Mouse (Mus musculus) CH12.LX (cell line): Measurements from ENCODE around the gene Jdp2. TPM values are rescaled to one million over a fixed set of nuclear protein-coding genes. Genes with fewer than 3 reads are reported as not detected.

Experiments
- DNase-seq: peaks from one replicate; pipeline ENCODE4 v3.0.0-alpha.2; 2013; ENCODE audit errors: extremely low read depth
- H3K27ac ChIP-seq: 2 replicates; pipeline ENCODE4 v1.5.1; 2012; ENCODE audit warnings: low read depth, mild to moderate bottlenecking, control low read depth, moderate library complexity; ENCODE audit not compliant: insufficient read depth
- H3K27me3 ChIP-seq: replicated peaks from 2 replicates; pipeline ENCODE3; 2012; ENCODE audit warnings: inconsistent platforms
- H3K36me3 ChIP-seq, 2 experiments: replicated peaks in 1 of 2; 2 replicates each; pipeline versions ENCODE3 to v1.6.1; 2012; ENCODE audit warnings: inconsistent platforms in 1 of 2, low read length in 1 of 2, mild to moderate bottlenecking in 1 of 2, mixed read lengths in 1 of 2, moderate library complexity in 1 of 2; ENCODE audit not compliant: control insufficient read depth in 1 of 2, insufficient read depth in 1 of 2
- H3K4me1 ChIP-seq, 2 experiments: 2 replicates each; pipeline ENCODE4 v1.6.1; 2012; ENCODE audit warnings: inconsistent platforms in 1 of 2, moderate library complexity in 1 of 2; ENCODE audit not compliant: insufficient read depth in 2 of 2, control insufficient read depth in 1 of 2
- H3K4me2 ChIP-seq: 2 replicates; pipeline ENCODE4 v1.6.1; 2012; ENCODE audit warnings: low read depth, mild to moderate bottlenecking, control low read depth; ENCODE audit not compliant: poor library complexity, insufficient read depth, severe bottlenecking
- H3K4me3 ChIP-seq, 3 experiments: fragments of 150-350 bp in 1 of 3; sonication (generic) in 1 of 3; replicated peaks in 1 of 3; 2 replicates each; pipeline versions ENCODE3 to v1.5.1; 2011 to 2012; ENCODE audit warnings: low read depth in 2 of 3, low read length in 2 of 3, mild to moderate bottlenecking in 2 of 3, moderate library complexity in 2 of 3, control low read depth in 1 of 3, improper control_type of control experiment in 1 of 3, inconsistent platforms in 1 of 3, mixed read lengths in 1 of 3; ENCODE audit not compliant: poor library complexity in 1 of 3
- H3K79me2 ChIP-seq: replicated peaks from 2 replicates; pipeline ENCODE4 v1.6.1; 2012; ENCODE audit warnings: mild to moderate bottlenecking, moderate library complexity; ENCODE audit not compliant: control insufficient read depth, poor library complexity, insufficient read depth, severe bottlenecking; ENCODE audit errors: extremely low read depth
- H3K9ac ChIP-seq: 2 replicates; pipeline ENCODE4 v1.6.1; 2012; ENCODE audit warnings: low read depth, mild to moderate bottlenecking, control low read depth, moderate library complexity; ENCODE audit not compliant: insufficient read depth
- H3K9me3 ChIP-seq: replicated peaks from 2 replicates; pipeline ENCODE3; 2012; ENCODE audit warnings: low read length, inconsistent platforms, mixed read lengths
- CHD1 ChIP-seq: IDR thresholded peaks from 2 replicates; pipeline ENCODE4 v1.6.1; 2012; ENCODE audit warnings: low read depth, low read length, improper control_type of control experiment, inconsistent platforms
- CHD2 ChIP-seq: IDR thresholded peaks from 2 replicates; pipeline ENCODE4 v1.6.1; 2011; ENCODE audit warnings: low read length, improper control_type of control experiment
- CTCF ChIP-seq, 2 experiments: IDR thresholded peaks in 1 of 2; conservative IDR thresholded peaks in 1 of 2; 2 replicates each; pipeline ENCODE4 v1.5.1; 2011 to 2012; ENCODE audit warnings: low read depth in 2 of 2, low read length in 2 of 2, improper control_type of control experiment in 1 of 2, inconsistent platforms in 1 of 2, mild to moderate bottlenecking in 1 of 2, moderate library complexity in 1 of 2
- ELF1 ChIP-seq: IDR thresholded peaks from 2 replicates; pipeline ENCODE4 v1.6.1; 2014; ENCODE audit warnings: low read depth, mild to moderate bottlenecking, inconsistent platforms, low read length, improper control_type of control experiment
- JUN ChIP-seq: IDR thresholded peaks from 2 replicates; pipeline ENCODE4 v1.6.1; 2011; ENCODE audit warnings: low read depth, mild to moderate bottlenecking, low read length, improper control_type of control experiment, moderate library complexity; ENCODE audit not compliant: insufficient read depth
- MXI1 ChIP-seq: IDR thresholded peaks from 2 replicates; pipeline ENCODE4 v1.6.1; 2011; ENCODE audit warnings: mild to moderate bottlenecking, low read depth, low read length, improper control_type of control experiment
- MYC ChIP-seq: IDR thresholded peaks from 2 replicates; pipeline ENCODE4 v1.6.1; 2011; ENCODE audit warnings: low read depth, mild to moderate bottlenecking, improper control_type of control experiment, low read length
- NELFE ChIP-seq: IDR thresholded peaks from 2 replicates; pipeline ENCODE4 v1.6.1; 2011; ENCODE audit warnings: low read depth, low read length, improper control_type of control experiment
- PAX5 ChIP-seq: IDR thresholded peaks from 2 replicates; pipeline ENCODE4 v1.6.1; 2012; ENCODE audit warnings: low read length, inconsistent platforms, mixed read lengths
- POLR2A ChIP-seq: IDR thresholded peaks from 2 replicates; pipeline ENCODE4 v1.6.1; 2011; ENCODE audit warnings: low read depth, mild to moderate bottlenecking, improper control_type of control experiment, low read length
- POLR2AphosphoS2 ChIP-seq: IDR thresholded peaks from 2 replicates; pipeline ENCODE4 v1.6.1; 2011; ENCODE audit warnings: low read depth, low read length, improper control_type of control experiment
- RAD21 ChIP-seq: IDR thresholded peaks from 2 replicates; pipeline ENCODE4 v1.6.1; 2011; ENCODE audit warnings: low read depth, mild to moderate bottlenecking, low read length, improper control_type of control experiment, moderate library complexity
- RCOR1 ChIP-seq: conservative IDR thresholded peaks from 2 replicates; pipeline ENCODE4 v1.6.1; 2012; ENCODE audit warnings: low read depth, mild to moderate bottlenecking, inconsistent platforms, low read length, improper control_type of control experiment
- SIN3A ChIP-seq: IDR thresholded peaks from 2 replicates; pipeline ENCODE4 v1.6.1; 2012; ENCODE audit warnings: low read length, improper control_type of control experiment, inconsistent platforms
- TCF12 ChIP-seq: IDR thresholded peaks from 2 replicates; pipeline ENCODE4 v1.6.1; 2014; ENCODE audit warnings: low read depth, mild to moderate bottlenecking, inconsistent platforms, low read length, improper control_type of control experiment
- USF2 ChIP-seq: conservative IDR thresholded peaks from 2 replicates; pipeline ENCODE4 v1.6.1; 2011; ENCODE audit warnings: low read depth, low read length, improper control_type of control experiment
- ZC3H11A ChIP-seq: IDR thresholded peaks from 2 replicates; pipeline ENCODE4 v1.6.1; 2012; ENCODE audit warnings: low read depth, mild to moderate bottlenecking, inconsistent platforms, low read length, improper control_type of control experiment
- ZMIZ1 ChIP-seq: IDR thresholded peaks from 2 replicates; pipeline ENCODE4 v1.6.1; 2012; ENCODE audit warnings: low read depth, mild to moderate bottlenecking, inconsistent platforms, low read length, improper control_type of control experiment
- ZNF384 ChIP-seq: IDR thresholded peaks from 2 replicates; pipeline ENCODE4 v1.6.1; 2012; ENCODE audit warnings: low read depth, low read length, improper control_type of control experiment, inconsistent platforms
- dilution Hi-C: fragments of 300-500 bp; cut with MboI; formaldehyde crosslinking; loops from 2 replicates; pipeline ENCODE4 v1.14.3; 2020; ENCODE audit warnings: low sequenced_read_pairs; ENCODE audit not compliant: extremely low pct_unique_long_range_greater_than_20kb, extremely low pct_ligation_motif_present
- in situ Hi-C: fragments of 300-500 bp; cut with MboI; formaldehyde crosslinking; loops from 3 replicates; pipeline ENCODE4 v1.14.3; 2019; ENCODE audit warnings: low sequenced_read_pairs, low pct_ligation_motif_present, low pct_unique_long_range_greater_than_20kb, mixed read lengths
- polyA plus RNA-seq: library from polyadenylated mRNA; unstranded; fragments of >175 nt; gene quantifications from 2 replicates; pipeline ENCODE4 v1.2.1, GENCODE M21; 2012; ENCODE audit warnings: low read depth; ENCODE audit not compliant: insufficient read length
- total RNA-seq, 2 experiments: library from RNA; depleted of rRNA; stranded (reverse); fragments of 300-350 nt in 1 of 2; fragments of >200 nt in 1 of 2; gene quantifications; 2 replicates each; pipeline ENCODE4 v1.2.3; 2012 to 2014

Jdp2 gene
- total and polyA plus RNA-seq, 3 experiments, result 64.7 to 104 (median 86.5) TPM

- Histone ChIP-seq H3K9ac (no peak overlapping the region), H3K9me3 (no peaks in the 10 kb centered on the region), H3K4me1 (peaks cover 25 to 59% of the 10 kb centered on the region in 2 experiments), H3K4me3 (no peak overlapping the region), H3K27ac (no peak overlapping the region)
- in situ Hi-C loops, result no loop called here
- TF ChIP-seq TCF12, result no peak
- TF ChIP-seq MYC, result no peak
- TF ChIP-seq ZC3H11A, result no peak
- TF ChIP-seq RAD21, result no peak
- TF ChIP-seq PAX5, result no peak
- no peak for TF ChIP-seq ZMIZ1
- TF ChIP-seq RCOR1, result no peak
- TF ChIP-seq JUN, result no peak
- no peak for TF ChIP-seq CHD1
- no peak for TF ChIP-seq ELF1
- TF ChIP-seq CHD2, result no peak
- no peak for TF ChIP-seq NELFE
- TF ChIP-seq POLR2A, result no peak
- TF ChIP-seq SIN3A, result no peak
- no peak for TF ChIP-seq ZNF384
- TF ChIP-seq MXI1, result no peak
- TF ChIP-seq, all 38 proteins: peak for 0
- no peaks in the 10 kb centered on the region for H3K27me3 ChIP-seq
- H3K4me2 ChIP-seq, result no peak overlapping the region
- dilution Hi-C loops, result no loop called here
- no peak for DNase-seq
- no peaks in the 10 kb centered on the region for H3K36me3 ChIP-seq
- no peaks in the 10 kb centered on the region for H3K79me2 ChIP-seq
These were observed 23.9 kb upstream of the Jdp2 start for GRCm38 (mm10) chr12:85574806-85575495.

- H3K4me1 ChIP-seq, result peaks cover 20 to 58% of the 10 kb centered on the region in 2 experiments
- no peak for DNase-seq
- no peak overlapping the region for H3K27ac ChIP-seq
- H3K4me3 ChIP-seq, result no peak overlapping the region
- H3K36me3 ChIP-seq, result no peaks in the 10 kb centered on the region
- in situ Hi-C loops, result no loop called here
- TF ChIP-seq PAX5, result no peak
- TF ChIP-seq POLR2AphosphoS2, result no peak
- TF ChIP-seq TCF12, result no peak
- TF ChIP-seq USF2, result no peak
- no peak for TF ChIP-seq CTCF (conservative IDR thresholded peaks at IDR 0.05 in 1 of 2, IDR thresholded peaks at IDR 0.05 in 1 of 2; ENCODE audit: low read depth in 2 of 2, low read length in 2 of 2)
- TF ChIP-seq RCOR1, result no peak
- TF ChIP-seq, all 38 proteins: peak for 0
- H3K9ac ChIP-seq, result no peak overlapping the region
- dilution Hi-C loops, result no loop called here
- no peak overlapping the region for H3K4me2 ChIP-seq
- no peaks in the 10 kb centered on the region for H3K9me3 ChIP-seq
- H3K27me3 ChIP-seq, result no peaks in the 10 kb centered on the region
- no peaks in the 10 kb centered on the region for H3K79me2 ChIP-seq
These were observed 23.4 kb upstream of the Jdp2 start for GRCm38 (mm10) chr12:85575496-85575840.
